Mouse (Mus musculus) forebrain, postnatal 0 days (tissue): ENCODE results near the gene Stat6. TPM values are rescaled to one million over a fixed set of nuclear protein-coding genes. Genes with fewer than 3 reads are reported as not detected.
"Not testable (repeated sequence)": the region's sequence is repeated elsewhere in the genome, so short reads cannot be mapped to it uniquely, and the experiment has no call there.

ENCODE experiments used
- ATAC-seq: fragments of 200-750 bp; cut with Nextera tagmentation; 2 replicates; pipeline ENCODE4 v1.8.0; 2017; ENCODE audit warnings: mild to moderate bottlenecking, moderate library complexity
- DNase-seq: peaks from one replicate; pipeline ENCODE4 v3.0.0-alpha.2; 2015
- H3K27ac ChIP-seq: fragments of 300-500 bp; sonication (generic); 2 replicates; pipeline ENCODE4 v1.5.1; 2014; ENCODE audit warnings: low read depth, mild to moderate bottlenecking, antibody characterized with exemption, low read length, moderate library complexity, mixed read lengths
- H3K27me3 ChIP-seq: fragments of 300-500 bp; sonication (generic); 2 replicates; pipeline ENCODE4 v1.6.1; 2014; ENCODE audit warnings: mild to moderate bottlenecking, low read length, mixed read lengths; ENCODE audit not compliant: insufficient read depth
- H3K36me3 ChIP-seq: fragments of 300-500 bp; sonication (generic); 2 replicates; pipeline ENCODE4 v1.6.1; 2014; ENCODE audit warnings: mild to moderate bottlenecking, moderate library complexity; ENCODE audit not compliant: insufficient read depth
- H3K4me1 ChIP-seq: fragments of 300-500 bp; sonication (generic); 2 replicates; pipeline ENCODE4 v1.6.1; 2014; ENCODE audit warnings: antibody characterized with exemption; ENCODE audit not compliant: insufficient read depth
- H3K4me2 ChIP-seq: fragments of 300-500 bp; sonication (generic); 2 replicates; pipeline ENCODE4 v1.6.1; 2014; ENCODE audit warnings: low read depth, mild to moderate bottlenecking, moderate library complexity
- H3K4me3 ChIP-seq: fragments of 300-500 bp; sonication (generic); 2 replicates; pipeline ENCODE4 v1.5.1; 2014; ENCODE audit warnings: low read depth, low read length, mixed read lengths
- H3K9ac ChIP-seq: fragments of 300-500 bp; sonication (generic); 2 replicates; pipeline ENCODE4 v1.6.1; 2014; ENCODE audit warnings: mild to moderate bottlenecking
- H3K9me3 ChIP-seq: fragments of 300-500 bp; sonication (generic); 2 replicates; pipeline ENCODE4 v1.6.1; 2016; ENCODE audit warnings: low read length
- CTCF ChIP-seq: sonication (generic); IDR thresholded peaks from 2 replicates; pipeline ENCODE4 v1.5.1; 2016; ENCODE audit warnings: antibody characterized with exemption, control low read depth, low read depth
- WGBS: fragments of 180-500 bp; shearing (Covaris S2); extraction: QIAGEN DNeasy Blood & Tissue Kit; methylation state at CpG from one replicate; pipeline ENCODE4 v1.1.7; 2014; 5-methylcytosine and 5-hydroxymethylcytosine counted together
- polyA plus RNA-seq: library from polyadenylated mRNA; unstranded; fragments of >200 nt; fragmentation: Nextera tagmentation; extraction: Ambion mirVana; gene quantifications from 2 replicates; pipeline ENCODE4 v1.2.1, GENCODE M21; 2015
- total RNA-seq: library from RNA; depleted of rRNA; stranded (reverse); fragments of >200 nt; gene quantifications from 2 replicates; pipeline ENCODE4 v1.2.3, GENCODE M21; 2014

Gene Stat6
- total and polyA plus RNA-seq, 2 experiments from 2014 or later: 4.3 to 5.4 TPM

GRCm38 (mm10) chr10:127652906-127653638 is 10.3 kb downstream of the Stat6 start:
- ATAC-seq (no peak), DNase-seq (no peak)
- Histone ChIP-seq H3K4me2 (no peak overlapping the region), H3K9ac (no peak overlapping the region), H3K27me3 (no peaks in the 10 kb centered on the region), H3K36me3 (no peaks in the 10 kb centered on the region), H3K9me3 (no peaks in the 10 kb centered on the region), H3K27ac (no peak overlapping the region), H3K4me1 (no peaks in the 10 kb centered on the region), H3K4me3 (no peak overlapping the region)
- 50% methylated on average over 21 of the region's 21 CpGs for WGBS
- no peak for TF ChIP-seq CTCF

GRCm38 (mm10) chr10:127654970-127655579 is 12.3 kb downstream of the Stat6 start:
- 85% methylated on average over 16 of the region's 16 CpGs for WGBS
- Histone ChIP-seq H3K4me3 (no peak overlapping the region), H3K9ac (no peak overlapping the region), H3K27me3 (no peaks in the 10 kb centered on the region), H3K4me2 (no peak overlapping the region), H3K9me3 (no peaks in the 10 kb centered on the region), H3K36me3 (no peaks in the 10 kb centered on the region), H3K27ac (no peak overlapping the region), H3K4me1 (no peaks in the 10 kb centered on the region)
- no peak for TF ChIP-seq CTCF
- DNase-seq (no peak), ATAC-seq (no peak)

GRCm38 (mm10) chr10:127657617-127658016 is 14.8 kb downstream of the Stat6 start:
- 67% methylated on average over 6 of the region's 6 CpGs for WGBS
- DNase-seq, ATAC-seq, H3K36me3 ChIP-seq, H3K9ac ChIP-seq, H3K9me3 ChIP-seq, H3K4me1 ChIP-seq, H3K4me2 ChIP-seq, H3K27ac ChIP-seq, H3K27me3 ChIP-seq, H3K4me3 ChIP-seq: not testable (repeated sequence)

GRCm38 (mm10) chr10:127658076-127658475 is 15.3 kb downstream of the Stat6 start:
- no peak overlapping the region for H3K9ac ChIP-seq
- DNase-seq (no peak), ATAC-seq (no peak)
- TF ChIP-seq CTCF: no peak
- no peaks in the 10 kb centered on the region for H3K9me3 ChIP-seq
- no peaks in the 10 kb centered on the region for H3K4me1 ChIP-seq
- H3K36me3 ChIP-seq: 0 out of 2 replicates have a peak, but pooled peaks cover 4% of the 10 kb centered on the region
- WGBS: 17% methylated on average over 6 of the region's 6 CpGs
- H3K27me3 ChIP-seq: peaks cover 5% of the 10 kb centered on the region; the same call in 1 of the 2 replicates
- H3K4me2 ChIP-seq: no peak overlapping the region
- no peak overlapping the region for H3K4me3 ChIP-seq
- no peak overlapping the region for H3K27ac ChIP-seq

GRCm38 (mm10) chr10:127659551-127659950 is 16.8 kb downstream of the Stat6 start:
- Histone ChIP-seq H3K4me1 (no peaks in the 10 kb centered on the region), H3K4me3 (no peak overlapping the region), H3K4me2 (no peak overlapping the region), H3K36me3 (0 out of 2 replicates have a peak, but pooled peaks cover 4% of the 10 kb centered on the region), H3K27ac (no peak overlapping the region), H3K27me3 (peaks cover 16% of the 10 kb centered on the region), H3K9ac (no peak overlapping the region), H3K9me3 (no peaks in the 10 kb centered on the region)
- no peak for DNase-seq
- TF ChIP-seq CTCF: no peak
- ATAC-seq: no peak
- WGBS: 71% methylated on average over 1 of the region's 1 CpGs

- no peak for ATAC-seq
Observed at GRCm38 (mm10) chr10:127661291-127661914, 18.6 kb downstream of the Stat6 start.

More at GRCm38 (mm10) chr10:127661291-127661914, 18.6 kb downstream of the Stat6 start:
- Histone ChIP-seq H3K4me1 (no peaks in the 10 kb centered on the region), H3K27ac (no peak overlapping the region), H3K9me3 (no peaks in the 10 kb centered on the region), H3K4me2 (peak overlapping the region; percentile 41), H3K36me3 (0 out of 2 replicates have a peak, but pooled peaks cover 4% of the 10 kb centered on the region), H3K27me3 (peaks cover 25% of the 10 kb centered on the region), H3K9ac (0 out of 2 replicates have a peak overlapping the region, but pooled peaks have one; percentile 14), H3K4me3 (no peak overlapping the region)
- TF ChIP-seq CTCF: no peak
- WGBS: 22% methylated on average over 14 of the region's 14 CpGs
- DNase-seq: no peak
